Mouse (Mus musculus): ENCODE results near the gene Pcmtd2. TPM values are rescaled to one million over a fixed set of nuclear protein-coding genes. Genes with fewer than 3 reads are reported as not detected.
"Not testable (repeated sequence)": the region's sequence is repeated elsewhere in the genome, so short reads cannot be mapped to it uniquely, and the experiment has no call there.

Gene Pcmtd2
- polyA plus RNA-seq (2015; fragmentation: Nextera tagmentation; extraction: Ambion mirVana): 29.3 and 33.0 TPM in 2 replicates

- 1% methylated on average over 35 of the region's 35 CpGs for WGBS
- ATAC-seq (ENCODE audit: insufficient read depth, low FRiP score): peak; percentile 99
- peak within 1 kb of the TSS; percentile 88 for H3K9ac ChIP-seq (ENCODE audit: low read length)
- peak within 1 kb of the TSS; percentile 77 for H3K4me2 ChIP-seq (ENCODE audit: low read depth, low read length)
- H3K9me3 ChIP-seq (replicated peaks; ENCODE audit: control insufficient read depth, low read length): no peaks in the 10 kb centered on the region
- peak within 1 kb of the TSS; percentile 77 for H3K4me3 ChIP-seq (replicated peaks; ENCODE audit: low read length)
- H3K27me3 ChIP-seq (ENCODE audit: control insufficient read depth, insufficient read depth, low read length): no peaks in the 10 kb centered on the region
- no peaks in the 10 kb centered on the region for H3K36me3 ChIP-seq (ENCODE audit: control insufficient read depth, insufficient read depth, low read length)
- H3K27ac ChIP-seq (ENCODE audit: low read length): peak within 1 kb of the TSS; percentile 69
- H3K4me1 ChIP-seq (ENCODE audit: control insufficient read depth, insufficient read depth, low read length): peaks cover 12% of the 10 kb centered on the region
Observed at GRCm38 (mm10) chr2:181837372-181838292, at the start of gene Pcmtd2. Gene Pcmtd2 (plus strand): TSS chr2:181837854.

- ATAC-seq (ENCODE audit: insufficient read depth, low FRiP score): no peak
- H3K9me3 ChIP-seq (replicated peaks; ENCODE audit: control insufficient read depth, low read length): no peaks in the 10 kb centered on the region
- no peak overlapping the region for H3K4me2 ChIP-seq (ENCODE audit: low read depth, low read length)
- no peaks in the 10 kb centered on the region for H3K4me1 ChIP-seq (ENCODE audit: control insufficient read depth, insufficient read depth, low read length)
- H3K27me3 ChIP-seq (ENCODE audit: control insufficient read depth, insufficient read depth, low read length): no peaks in the 10 kb centered on the region
- no peak overlapping the region for H3K27ac ChIP-seq (ENCODE audit: low read length)
- 81% methylated on average over 6 of the region's 6 CpGs for WGBS
- no peak overlapping the region for H3K4me3 ChIP-seq (replicated peaks; ENCODE audit: low read length)
- H3K9ac ChIP-seq (ENCODE audit: low read length): no peak overlapping the region
- H3K36me3 ChIP-seq (ENCODE audit: control insufficient read depth, insufficient read depth, low read length): no peaks in the 10 kb centered on the region
Observed at GRCm38 (mm10) chr2:181789396-181789795, 48.3 kb upstream of the Pcmtd2 start.

- H3K4me1 ChIP-seq (ENCODE audit: control insufficient read depth, insufficient read depth, low read length); H3K4me2 ChIP-seq (ENCODE audit: low read depth, low read length): not testable (repeated sequence)
Observed at GRCm38 (mm10) chr2:181793186-181793585, 44.5 kb upstream of the Pcmtd2 start.

GRCm38 (mm10) chr2:181795641-181796130, 42.0 kb upstream of the Pcmtd2 start:
- Histone ChIP-seq H3K4me1 (ENCODE audit: control insufficient read depth, insufficient read depth, low read length) (no peaks in the 10 kb centered on the region), H3K4me2 (ENCODE audit: low read depth, low read length) (no peak overlapping the region), H3K27me3 (ENCODE audit: control insufficient read depth, insufficient read depth, low read length) (no peaks in the 10 kb centered on the region), H3K9me3 (replicated peaks; ENCODE audit: control insufficient read depth, low read length) (no peaks in the 10 kb centered on the region), H3K9ac (ENCODE audit: low read length) (no peak overlapping the region), H3K27ac (ENCODE audit: low read length) (no peak overlapping the region), H3K36me3 (ENCODE audit: control insufficient read depth, insufficient read depth, low read length) (no peaks in the 10 kb centered on the region), H3K4me3 (replicated peaks; ENCODE audit: low read length) (no peak overlapping the region)
- WGBS: 62% methylated on average over 3 of the region's 3 CpGs
- ATAC-seq (ENCODE audit: insufficient read depth, low FRiP score): no peak

More at GRCm38 (mm10) chr2:181793186-181793585, 44.5 kb upstream of the Pcmtd2 start:
- not testable (repeated sequence) for H3K9ac ChIP-seq (ENCODE audit: low read length); H3K36me3 ChIP-seq (ENCODE audit: control insufficient read depth, insufficient read depth, low read length); H3K27me3 ChIP-seq (ENCODE audit: control insufficient read depth, insufficient read depth, low read length); H3K27ac ChIP-seq (ENCODE audit: low read length); ATAC-seq (ENCODE audit: insufficient read depth, low FRiP score); H3K4me3 ChIP-seq (replicated peaks; ENCODE audit: low read length); H3K9me3 ChIP-seq (replicated peaks; ENCODE audit: control insufficient read depth, low read length)
- 82% methylated on average over 8 of the region's 8 CpGs for WGBS

- no peaks in the 10 kb centered on the region for H3K9me3 ChIP-seq (replicated peaks; ENCODE audit: control insufficient read depth, low read length)
- no peak overlapping the region for H3K9ac ChIP-seq (ENCODE audit: low read length)
- no peak overlapping the region for H3K27ac ChIP-seq (ENCODE audit: low read length)
- no peaks in the 10 kb centered on the region for H3K36me3 ChIP-seq (ENCODE audit: control insufficient read depth, insufficient read depth, low read length)
- no peaks in the 10 kb centered on the region for H3K4me1 ChIP-seq (ENCODE audit: control insufficient read depth, insufficient read depth, low read length)
- H3K4me3 ChIP-seq (replicated peaks; ENCODE audit: low read length): no peak overlapping the region
- no peak overlapping the region for H3K4me2 ChIP-seq (ENCODE audit: low read depth, low read length)
- H3K27me3 ChIP-seq (ENCODE audit: control insufficient read depth, insufficient read depth, low read length): no peaks in the 10 kb centered on the region
- ATAC-seq (ENCODE audit: insufficient read depth, low FRiP score): no peak
- 72% methylated on average over 8 of the region's 8 CpGs for WGBS
Observed at GRCm38 (mm10) chr2:181797672-181798071, 40.0 kb upstream of the Pcmtd2 start.

GRCm38 (mm10) chr2:181829032-181829650, 8.5 kb upstream of the Pcmtd2 start:
- H3K27me3 ChIP-seq (ENCODE audit: control insufficient read depth, insufficient read depth, low read length): no peaks in the 10 kb centered on the region
- no peak overlapping the region for H3K4me3 ChIP-seq (replicated peaks; ENCODE audit: low read length)
- H3K9me3 ChIP-seq (replicated peaks; ENCODE audit: control insufficient read depth, low read length): no peaks in the 10 kb centered on the region
- WGBS: 68% methylated on average over 2 of the region's 2 CpGs
- no peak overlapping the region for H3K4me2 ChIP-seq (ENCODE audit: low read depth, low read length)
- H3K9ac ChIP-seq (ENCODE audit: low read length): no peak overlapping the region
- no peak overlapping the region for H3K27ac ChIP-seq (ENCODE audit: low read length)
- H3K4me1 ChIP-seq (ENCODE audit: control insufficient read depth, insufficient read depth, low read length): no peaks in the 10 kb centered on the region
- H3K36me3 ChIP-seq (ENCODE audit: control insufficient read depth, insufficient read depth, low read length): no peaks in the 10 kb centered on the region
- no peak for ATAC-seq (ENCODE audit: insufficient read depth, low FRiP score)

- no peak overlapping the region for H3K4me3 ChIP-seq (replicated peaks; ENCODE audit: low read length)
- H3K9ac ChIP-seq (ENCODE audit: low read length): no peak overlapping the region
- no peak overlapping the region for H3K27ac ChIP-seq (ENCODE audit: low read length)
- H3K27me3 ChIP-seq (ENCODE audit: control insufficient read depth, insufficient read depth, low read length): no peaks in the 10 kb centered on the region
- H3K4me1 ChIP-seq (ENCODE audit: control insufficient read depth, insufficient read depth, low read length): peaks cover 4% of the 10 kb centered on the region
- H3K36me3 ChIP-seq (ENCODE audit: control insufficient read depth, insufficient read depth, low read length): no peaks in the 10 kb centered on the region
- no peak overlapping the region for H3K4me2 ChIP-seq (ENCODE audit: low read depth, low read length)
- no peaks in the 10 kb centered on the region for H3K9me3 ChIP-seq (replicated peaks; ENCODE audit: control insufficient read depth, low read length)
- 78% methylated on average over 2 of the region's 2 CpGs for WGBS
- ATAC-seq (ENCODE audit: insufficient read depth, low FRiP score): no peak
Observed at GRCm38 (mm10) chr2:181832745-181833144, 4.9 kb upstream of the Pcmtd2 start.

GRCm38 (mm10) chr2:181838293-181838680, 633 bp downstream of the Pcmtd2 start:
- peak overlapping the region; percentile 77 for H3K4me2 ChIP-seq (ENCODE audit: low read depth, low read length)
- H3K9me3 ChIP-seq (replicated peaks; ENCODE audit: control insufficient read depth, low read length): no peaks in the 10 kb centered on the region
- H3K36me3 ChIP-seq (ENCODE audit: control insufficient read depth, insufficient read depth, low read length): no peaks in the 10 kb centered on the region
- no peak for ATAC-seq (ENCODE audit: insufficient read depth, low FRiP score)
- WGBS: 5% methylated on average over 3 of the region's 3 CpGs
- peaks cover 12% of the 10 kb centered on the region for H3K4me1 ChIP-seq (ENCODE audit: control insufficient read depth, insufficient read depth, low read length)
- no peak overlapping the region for H3K27ac ChIP-seq (ENCODE audit: low read length)
- H3K4me3 ChIP-seq (replicated peaks; ENCODE audit: low read length): peak overlapping the region; percentile 77
- peak overlapping the region; percentile 88 for H3K9ac ChIP-seq (ENCODE audit: low read length)
- H3K27me3 ChIP-seq (ENCODE audit: control insufficient read depth, insufficient read depth, low read length): no peaks in the 10 kb centered on the region

Data from stomach, embryonic 16.5 days (tissue).